Comparison of ENCODE assay signal across 8 mouse cellular contexts in genomic region chr4:132973814-132974398, GRCm38 (mm10). TPM values are rescaled to one million over a fixed set of nuclear protein-coding genes. Genes with fewer than 3 reads are reported as not detected.
DNase-seq lines count a peak whose midpoint lies in the region; ATAC-seq and TF ChIP-seq lines count a peak whose summit lies in the region.

Fgr (plus strand) TSS chr4:132974095.

- peak within 1 kb of the TSS; percentile 7; the same call in 1 of the 2 replicates for H3K27ac ChIP-seq in lung, embryonic 14.5 days (ENCODE audit: low read depth)
- H3K27ac ChIP-seq in hindbrain, embryonic 12.5 days, result no peak within 1 kb of the TSS
- H3K27ac ChIP-seq in liver, embryonic 15.5 days (replicated peaks), result no peak within 1 kb of the TSS; the same call in 1 of the 2 replicates
- H3K27ac ChIP-seq in olfactory bulb, adult 2 months (ENCODE audit: insufficient read depth, low read depth, low read length), result no peak within 1 kb of the TSS
- no peak within 1 kb of the TSS for H3K27ac ChIP-seq in cerebellum, adult 2 months (ENCODE audit: insufficient read depth, low read length)

- no peak for TF ChIP-seq POLR2A in olfactory bulb, adult 2 months (IDR thresholded peaks at IDR 0.05; ENCODE audit: insufficient read depth, low read depth, low read length)
- no peak for TF ChIP-seq POLR2A in cerebellum, adult 2 months (IDR thresholded peaks at IDR 0.05; ENCODE audit: borderline replicate concordance, insufficient read depth, low read length)

- H3K4me1 ChIP-seq in lung, embryonic 14.5 days (ENCODE audit: insufficient read depth), result peaks cover 15% of the 10 kb centered on the region
- H3K4me1 ChIP-seq in hindbrain, embryonic 12.5 days, result peaks cover 27% of the 10 kb centered on the region
- peaks cover 33% of the 10 kb centered on the region for H3K4me1 ChIP-seq in liver, embryonic 15.5 days (replicated peaks)
- peaks cover 16% of the 10 kb centered on the region for H3K4me1 ChIP-seq in olfactory bulb, adult 2 months (ENCODE audit: control insufficient read depth, insufficient read depth, low read length)
- peaks cover 19% of the 10 kb centered on the region for H3K4me1 ChIP-seq in cerebellum, adult 2 months (ENCODE audit: control insufficient read depth, insufficient read depth, low read length)

- H3K27me3 ChIP-seq in lung, embryonic 14.5 days (ENCODE audit: insufficient read depth, low read length), result peaks cover 17% of the 10 kb centered on the region; the same call in 1 of the 2 replicates
- peaks cover 57% of the 10 kb centered on the region for H3K27me3 ChIP-seq in hindbrain, embryonic 12.5 days
- H3K27me3 ChIP-seq in liver, embryonic 15.5 days, result peaks cover 75% of the 10 kb centered on the region
- H3K27me3 ChIP-seq in cerebellum, adult 2 months (ENCODE audit: control insufficient read depth, insufficient read depth, low read length), result no peaks in the 10 kb centered on the region

- no peaks in the 10 kb centered on the region for H3K36me3 ChIP-seq in lung, embryonic 14.5 days (ENCODE audit: insufficient read depth)
- H3K36me3 ChIP-seq in hindbrain, embryonic 12.5 days, result no peaks in the 10 kb centered on the region
- no peaks in the 10 kb centered on the region for H3K36me3 ChIP-seq in liver, embryonic 15.5 days (replicated peaks)

- WGBS in lung, embryonic 14.5 days, result 10% methylated on average over 21 of the region's 21 CpGs
- 5% methylated on average over 20 of the region's 21 CpGs for WGBS in hindbrain, embryonic 12.5 days
- WGBS in liver, embryonic 15.5 days (ENCODE audit: insufficient replicate concordance), result 4% methylated on average over 21 of the region's 21 CpGs
- WGBS in olfactory bulb, adult 2 months, result 50% methylated on average over 21 of the region's 21 CpGs
- 68% methylated on average over 21 of the region's 21 CpGs for WGBS in cerebellum, adult 2 months

- TF ChIP-seq CTCF in lung, embryonic 14.5 days (IDR thresholded peaks at IDR 0.05; ENCODE audit: low read depth), result no peak
- TF ChIP-seq CTCF in olfactory bulb, adult 2 months (IDR thresholded peaks at IDR 0.05; ENCODE audit: insufficient read depth, low read depth, low read length), result no peak
- no peak for TF ChIP-seq CTCF in cerebellum, adult 2 months (IDR thresholded peaks at IDR 0.05; ENCODE audit: borderline replicate concordance, insufficient read depth, low read depth, low read length)

- H3K9me3 ChIP-seq in lung, embryonic 14.5 days (ENCODE audit: low read depth, low read length), result no peaks in the 10 kb centered on the region
- H3K9me3 ChIP-seq in hindbrain, embryonic 12.5 days (replicated peaks), result no peaks in the 10 kb centered on the region
- H3K9me3 ChIP-seq in liver, embryonic 15.5 days (replicated peaks), result no peaks in the 10 kb centered on the region

- peak within 1 kb of the TSS; percentile 56 for H3K4me2 ChIP-seq in lung, embryonic 14.5 days
- peak within 1 kb of the TSS; percentile 38 for H3K4me2 ChIP-seq in hindbrain, embryonic 12.5 days (replicated peaks)
- peak within 1 kb of the TSS; percentile 58 for H3K4me2 ChIP-seq in liver, embryonic 15.5 days

- H3K4me3 ChIP-seq in lung, embryonic 14.5 days (ENCODE audit: low read depth, low read length), result peak within 1 kb of the TSS; percentile 16
- peak within 1 kb of the TSS; percentile 16 for H3K4me3 ChIP-seq in hindbrain, embryonic 12.5 days
- H3K4me3 ChIP-seq in liver, embryonic 15.5 days (replicated peaks), result peak within 1 kb of the TSS; percentile 40
- H3K4me3 ChIP-seq in olfactory bulb, adult 2 months (ENCODE audit: insufficient read depth, low read depth, low read length), result 0 out of 2 replicates have a peak within 1 kb of the TSS, but pooled peaks have one; percentile 7
- H3K4me3 ChIP-seq in cerebellum, adult 2 months (replicated peaks; ENCODE audit: insufficient read depth, low read depth, low read length), result no peak within 1 kb of the TSS

- no peak for ATAC-seq in lung, embryonic 14.5 days (ENCODE audit: insufficient read depth)
- ATAC-seq in hindbrain, embryonic 12.5 days (ENCODE audit: low FRiP score), result no peak
- no peak for ATAC-seq in liver, embryonic 15.5 days (ENCODE audit: insufficient read depth)

- H3K9ac ChIP-seq in lung, embryonic 14.5 days, result no peak within 1 kb of the TSS
- no peak within 1 kb of the TSS for H3K9ac ChIP-seq in hindbrain, embryonic 12.5 days
- H3K9ac ChIP-seq in liver, embryonic 15.5 days, result no peak within 1 kb of the TSS

- DNase-seq in lung, embryonic 14.5 days, result no peak
- no peak for DNase-seq in lung, postnatal 14 days
- DNase-seq in cerebellum, adult 2 months, result no peak
- DNase-seq in embryo, embryonic 10 days (ENCODE audit: low spot score), result no peak
- no peak for DNase-seq in frontal cortex, adult 2 months (ENCODE audit: extremely low spot score in 1 of 2, low spot score in 1 of 2)

RNA-seq across cellular contexts. Expression of gene Fgr, which starts in this region (rescaled TPM):
- 0.46 and 0.66 TPM in 2 replicates for polyA plus RNA-seq in lung, embryonic 14.5 days (2014; fragmentation: Nextera tagmentation; extraction: Ambion mirVana)
- polyA plus RNA-seq in hindbrain, embryonic 12.5 days (2016; fragmentation: Nextera tagmentation; extraction: Ambion mirVana), result 0.08 TPM in 1 of 2 replicates, not detected in the other
- polyA plus RNA-seq in liver, embryonic 15.5 days (2015; fragmentation: Nextera tagmentation; extraction: Ambion mirVana), result 2.7 and 2.8 TPM in 2 replicates
- polyA plus RNA-seq in olfactory bulb, adult 2 months (2012; ENCODE audit: insufficient read depth, insufficient read length, low replicate concordance, missing spikeins), result not detected in 2 replicates
- 0.32 and 0.38 TPM in 2 replicates for polyA plus RNA-seq in cerebellum, adult 2 months (2012; rRNA removed)
- polyA plus RNA-seq in frontal cortex, adult 2 months (2012; rRNA removed), result 0.18 and 0.19 TPM in 2 replicates
